Mouse (Mus musculus) embryonic facial prominence, embryonic 14.5 days (tissue): ENCODE results near the gene Gm4131. TPM values are rescaled to one million over a fixed set of nuclear protein-coding genes. Genes with fewer than 3 reads are reported as not detected.

Experiments
- ATAC-seq: fragments of 200-750 bp; cut with Nextera tagmentation; 2 replicates; pipeline ENCODE4 v1.8.0; 2017; ENCODE audit warnings: low read depth, moderate number of reproducible peaks, moderate TSS enrichment
- DNase-seq: peaks from one replicate; pipeline ENCODE4 v3.0.0-alpha.2; 2015; ENCODE audit warnings: low spot score
- H3K27ac ChIP-seq: fragments of 300-500 bp; sonication (generic); replicated peaks from 2 replicates; pipeline ENCODE4 v1.5.1; 2014; ENCODE audit warnings: low read depth, mild to moderate bottlenecking, low read length, moderate library complexity
- H3K27me3 ChIP-seq: fragments of 300-500 bp; sonication (generic); replicated peaks from 2 replicates; pipeline ENCODE4 v1.6.1; 2014; ENCODE audit warnings: low read length; ENCODE audit not compliant: control insufficient read depth, insufficient read depth
- H3K36me3 ChIP-seq: fragments of 300-500 bp; sonication (generic); 2 replicates; pipeline ENCODE4 v1.6.1; 2014; ENCODE audit warnings: low read length, mixed read lengths; ENCODE audit not compliant: control insufficient read depth, insufficient read depth
- H3K4me1 ChIP-seq: fragments of 300-500 bp; sonication (generic); 2 replicates; pipeline ENCODE4 v1.6.1; 2014; ENCODE audit warnings: antibody characterized with exemption, low read length; ENCODE audit not compliant: control insufficient read depth, insufficient read depth
- H3K4me2 ChIP-seq: fragments of 300-500 bp; sonication (generic); 2 replicates; pipeline ENCODE4 v1.6.1; 2014; ENCODE audit warnings: low read depth, mild to moderate bottlenecking, low read length, moderate library complexity, mixed read lengths
- H3K4me3 ChIP-seq: fragments of 300-500 bp; sonication (generic); 2 replicates; pipeline ENCODE4 v1.5.1; 2014; ENCODE audit warnings: low read depth, mild to moderate bottlenecking, low read length
- H3K9ac ChIP-seq: fragments of 300-500 bp; sonication (generic); 2 replicates; pipeline ENCODE4 v1.6.1; 2014; ENCODE audit warnings: low read depth, mild to moderate bottlenecking, low read length, moderate library complexity, mixed read lengths
- H3K9me3 ChIP-seq: fragments of 300-500 bp; sonication (generic); 2 replicates; pipeline ENCODE4 v1.6.1; 2016; ENCODE audit warnings: low read length; ENCODE audit not compliant: control insufficient read depth
- WGBS: fragments of 180-500 bp; shearing (Covaris S2); extraction: QIAGEN DNeasy Blood & Tissue Kit; methylation state at CpG from one replicate; pipeline ENCODE4 v1.1.7; 2014; 5-methylcytosine and 5-hydroxymethylcytosine counted together
- polyA plus RNA-seq: library from polyadenylated mRNA; unstranded; fragments of >200 nt; fragmentation: Nextera tagmentation; extraction: Ambion mirVana; gene quantifications from 2 replicates; pipeline ENCODE4 v1.2.1, GENCODE M21; 2014

Gene Gm4131
- polyA plus RNA-seq, 1 experiment from 2014 or later, result 0.28 TPM

DNA sequence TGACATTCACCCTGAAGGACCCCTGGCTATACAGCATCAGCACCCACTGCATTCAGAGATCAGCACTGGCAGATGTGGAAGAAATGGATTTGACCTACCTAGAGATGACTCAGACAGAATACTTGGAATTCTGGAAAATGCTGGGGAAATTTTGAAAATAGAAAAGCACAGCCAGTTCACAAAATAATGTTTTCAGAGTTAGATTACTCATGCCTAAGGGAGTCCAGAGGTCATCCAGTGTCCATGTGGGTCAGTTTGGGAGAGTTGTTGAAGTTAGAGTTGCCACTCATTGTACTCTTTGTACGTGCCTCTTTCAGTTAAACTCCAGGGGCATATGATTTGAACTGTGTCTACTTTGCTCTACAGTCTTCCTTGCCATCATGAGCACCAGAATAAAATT lies 25.0 kb downstream of the Gm4131 start:
- no peaks in the 10 kb centered on the region for H3K27me3 ChIP-seq
- H3K4me3 ChIP-seq, result no peak overlapping the region
- H3K9ac ChIP-seq, result no peak overlapping the region
- no peaks in the 10 kb centered on the region for H3K36me3 ChIP-seq
- no peaks in the 10 kb centered on the region for H3K4me1 ChIP-seq
- DNase-seq, result no peak
- ATAC-seq, result no peak
- no peak overlapping the region for H3K4me2 ChIP-seq
- 86% methylated on average over 1 of the region's 1 CpGs for WGBS
- H3K27ac ChIP-seq, result no peak overlapping the region
- H3K9me3 ChIP-seq, result no peaks in the 10 kb centered on the region

GRCm38 (mm10) chr14:62539834-62540233 lies 26.9 kb downstream of the Gm4131 start:
- Histone ChIP-seq H3K9me3 (no peaks in the 10 kb centered on the region), H3K9ac (no peak overlapping the region), H3K36me3 (no peaks in the 10 kb centered on the region), H3K27ac (no peak overlapping the region), H3K4me3 (no peak overlapping the region), H3K27me3 (no peaks in the 10 kb centered on the region), H3K4me1 (no peaks in the 10 kb centered on the region), H3K4me2 (no peak overlapping the region)
- ATAC-seq (no peak), DNase-seq (no peak)
- WGBS, result 77% methylated on average over 3 of the region's 3 CpGs

DNA sequence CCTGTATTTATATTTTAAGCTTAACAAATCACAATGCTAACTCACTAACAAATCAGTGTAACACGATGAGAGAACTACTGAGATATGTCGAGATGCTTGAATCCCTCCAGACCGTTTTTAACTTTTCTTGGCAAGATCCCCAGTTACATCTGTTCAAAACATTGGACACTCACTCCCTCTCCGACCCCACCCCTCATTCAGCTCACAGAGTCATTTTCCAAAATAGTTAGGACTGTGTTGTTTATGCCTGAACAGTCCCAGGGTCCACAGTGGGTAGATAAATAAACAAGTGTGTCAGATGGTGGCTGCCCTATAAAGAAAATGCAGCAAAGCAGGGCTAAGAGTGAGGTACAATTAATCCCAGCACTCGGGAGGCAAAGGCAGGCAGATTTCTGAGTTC lies 29.7 kb downstream of the Gm4131 start:
- Histone ChIP-seq H3K27ac (no peak overlapping the region), H3K27me3 (no peaks in the 10 kb centered on the region), H3K4me2 (no peak overlapping the region), H3K9me3 (no peaks in the 10 kb centered on the region), H3K4me1 (no peaks in the 10 kb centered on the region), H3K9ac (no peak overlapping the region), H3K4me3 (no peak overlapping the region), H3K36me3 (no peaks in the 10 kb centered on the region)
- DNase-seq, result peak; percentile 62
- ATAC-seq, result no peak
- WGBS, result 54% methylated on average over 5 of the region's 5 CpGs

- no peak for DNase-seq
- H3K27ac ChIP-seq, result no peak overlapping the region
- no peak overlapping the region for H3K4me3 ChIP-seq
- no peaks in the 10 kb centered on the region for H3K36me3 ChIP-seq
- ATAC-seq, result peak; percentile 33; the same call in 1 of the 2 replicates
- no peak overlapping the region for H3K4me2 ChIP-seq
- no peak overlapping the region for H3K9ac ChIP-seq
- H3K9me3 ChIP-seq, result no peaks in the 10 kb centered on the region
- no peaks in the 10 kb centered on the region for H3K27me3 ChIP-seq
- H3K4me1 ChIP-seq, result no peaks in the 10 kb centered on the region
- 56% methylated on average over 5 of the region's 5 CpGs for whole genome bisulfite sequencing
These were observed 30.6 kb downstream of the Gm4131 start for GRCm38 (mm10) chr14:62536127-62536526.

- no peak overlapping the region for H3K27ac ChIP-seq
- no peaks in the 10 kb centered on the region for H3K36me3 ChIP-seq
- H3K9ac ChIP-seq, result no peak overlapping the region
- no peaks in the 10 kb centered on the region for H3K9me3 ChIP-seq
- no peak overlapping the region for H3K4me3 ChIP-seq
- no peak for ATAC-seq
- no peak overlapping the region for H3K4me2 ChIP-seq
- no peaks in the 10 kb centered on the region for H3K4me1 ChIP-seq
- no peak for DNase-seq
- H3K27me3 ChIP-seq, result no peaks in the 10 kb centered on the region
- WGBS, result 66% methylated on average over 2 of the region's 2 CpGs
These were observed 35.8 kb downstream of the Gm4131 start for GRCm38 (mm10) chr14:62530951-62531350.

DNA sequence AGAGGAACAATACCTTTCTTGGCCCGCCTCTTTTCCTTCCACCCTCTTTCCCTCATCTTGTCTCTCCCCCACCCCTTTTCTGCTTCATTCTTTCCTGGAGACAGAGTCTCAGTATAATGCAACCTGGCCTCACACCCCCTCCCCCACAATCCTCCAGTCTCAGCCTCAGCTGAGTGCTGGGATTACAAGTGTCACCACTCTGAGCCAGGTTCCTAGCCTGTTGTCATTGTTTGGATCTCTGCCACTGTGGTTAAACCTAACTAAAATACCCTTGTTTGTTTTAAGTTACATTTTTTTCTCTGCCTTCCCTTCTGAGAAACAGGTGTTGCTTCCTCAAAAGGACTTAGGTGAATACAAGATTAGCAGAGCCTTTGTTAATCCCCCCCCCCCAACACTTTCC lies 53.9 kb downstream of the Gm4131 start:
- Histone ChIP-seq H3K27ac (no peak overlapping the region), H3K9me3 (no peaks in the 10 kb centered on the region), H3K4me2 (no peak overlapping the region), H3K4me3 (no peak overlapping the region), H3K36me3 (no peaks in the 10 kb centered on the region), H3K27me3 (no peaks in the 10 kb centered on the region), H3K4me1 (no peaks in the 10 kb centered on the region), H3K9ac (no peak overlapping the region)
- ATAC-seq (peak; percentile 89), DNase-seq (peak; percentile 79)
- WGBS, result 81% methylated on average over 1 of the region's 1 CpGs

GRCm38 (mm10) chr14:62509350-62509749 lies 57.4 kb downstream of the Gm4131 start:
- WGBS, result 49% methylated on average over 3 of the region's 3 CpGs
- Histone ChIP-seq H3K9ac (no peak overlapping the region), H3K36me3 (no peaks in the 10 kb centered on the region), H3K4me2 (no peak overlapping the region), H3K27ac (no peak overlapping the region), H3K4me1 (no peaks in the 10 kb centered on the region), H3K4me3 (no peak overlapping the region), H3K9me3 (no peaks in the 10 kb centered on the region), H3K27me3 (no peaks in the 10 kb centered on the region)
- peak; percentile 35 for DNase-seq
- no peak for ATAC-seq

GRCm38 (mm10) chr14:62506261-62506660 lies 60.5 kb downstream of the Gm4131 start:
- 88% methylated on average over 3 of the region's 3 CpGs for WGBS
- DNase-seq, result no peak
- Histone ChIP-seq H3K4me1 (no peaks in the 10 kb centered on the region), H3K27ac (no peak overlapping the region), H3K9ac (no peak overlapping the region), H3K4me3 (no peak overlapping the region), H3K4me2 (no peak overlapping the region), H3K36me3 (no peaks in the 10 kb centered on the region), H3K27me3 (no peaks in the 10 kb centered on the region), H3K9me3 (no peaks in the 10 kb centered on the region)
- no peak for ATAC-seq

DNA sequence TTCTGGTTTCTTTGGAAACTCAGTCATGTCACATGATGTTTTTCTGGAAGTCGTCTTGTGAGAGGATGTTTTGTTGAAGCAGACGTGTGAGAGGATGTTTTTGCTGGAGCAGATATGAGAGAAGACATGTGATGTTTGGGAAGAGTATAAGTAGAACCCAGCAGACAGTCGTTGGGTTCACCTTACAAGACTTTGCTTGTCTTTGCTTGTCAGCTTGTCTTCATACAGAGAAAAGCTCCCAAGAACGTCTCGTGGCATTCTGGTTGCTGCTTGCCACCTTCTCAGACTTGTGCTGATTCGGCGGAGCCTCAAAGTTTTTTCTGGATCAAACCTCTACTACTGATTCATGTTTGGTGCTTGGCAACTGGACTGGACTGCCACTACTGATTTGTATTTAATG lies 69.3 kb downstream of the Gm4131 start:
- Histone ChIP-seq H3K4me3 (no peak overlapping the region), H3K9ac (no peak overlapping the region), H3K4me2 (no peak overlapping the region), H3K27ac (no peak overlapping the region), H3K4me1 (no peaks in the 10 kb centered on the region), H3K9me3 (no peaks in the 10 kb centered on the region), H3K36me3 (no peaks in the 10 kb centered on the region), H3K27me3 (no peaks in the 10 kb centered on the region)
- DNase-seq (no peak), ATAC-seq (no peak)
- WGBS, result 73% methylated on average over 7 of the region's 7 CpGs
